Mouse (Mus musculus) forebrain, postnatal 0 days (tissue): ENCODE data around the gene B3gnt8. TPM values are rescaled to one million over a fixed set of nuclear protein-coding genes. Genes with fewer than 3 reads are reported as not detected.

Experiments used
- ATAC-seq: fragments of 200-750 bp; cut with Nextera tagmentation; 2 replicates; pipeline ENCODE4 v1.8.0; 2017; ENCODE audit warnings: mild to moderate bottlenecking, moderate library complexity
- DNase-seq: peaks from one replicate; pipeline ENCODE4 v3.0.0-alpha.2; 2015
- H3K27ac ChIP-seq: fragments of 300-500 bp; sonication (generic); 2 replicates; pipeline ENCODE4 v1.5.1; 2014; ENCODE audit warnings: low read depth, mild to moderate bottlenecking, antibody characterized with exemption, low read length, moderate library complexity, mixed read lengths
- H3K27me3 ChIP-seq: fragments of 300-500 bp; sonication (generic); 2 replicates; pipeline ENCODE4 v1.6.1; 2014; ENCODE audit warnings: mild to moderate bottlenecking, low read length, mixed read lengths; ENCODE audit not compliant: insufficient read depth
- H3K36me3 ChIP-seq: fragments of 300-500 bp; sonication (generic); 2 replicates; pipeline ENCODE4 v1.6.1; 2014; ENCODE audit warnings: mild to moderate bottlenecking, moderate library complexity; ENCODE audit not compliant: insufficient read depth
- H3K4me1 ChIP-seq: fragments of 300-500 bp; sonication (generic); 2 replicates; pipeline ENCODE4 v1.6.1; 2014; ENCODE audit warnings: antibody characterized with exemption; ENCODE audit not compliant: insufficient read depth
- H3K4me2 ChIP-seq: fragments of 300-500 bp; sonication (generic); 2 replicates; pipeline ENCODE4 v1.6.1; 2014; ENCODE audit warnings: low read depth, mild to moderate bottlenecking, moderate library complexity
- H3K4me3 ChIP-seq: fragments of 300-500 bp; sonication (generic); 2 replicates; pipeline ENCODE4 v1.5.1; 2014; ENCODE audit warnings: low read depth, low read length, mixed read lengths
- H3K9ac ChIP-seq: fragments of 300-500 bp; sonication (generic); 2 replicates; pipeline ENCODE4 v1.6.1; 2014; ENCODE audit warnings: mild to moderate bottlenecking
- H3K9me3 ChIP-seq: fragments of 300-500 bp; sonication (generic); 2 replicates; pipeline ENCODE4 v1.6.1; 2016; ENCODE audit warnings: low read length
- CTCF ChIP-seq: sonication (generic); IDR thresholded peaks from 2 replicates; pipeline ENCODE4 v1.5.1; 2016; ENCODE audit warnings: antibody characterized with exemption, control low read depth, low read depth
- WGBS: fragments of 180-500 bp; shearing (Covaris S2); extraction: QIAGEN DNeasy Blood & Tissue Kit; methylation state at CpG from one replicate; pipeline ENCODE4 v1.1.7; 2014; 5-methylcytosine and 5-hydroxymethylcytosine counted together
- polyA plus RNA-seq: library from polyadenylated mRNA; unstranded; fragments of >200 nt; fragmentation: Nextera tagmentation; extraction: Ambion mirVana; gene quantifications from 2 replicates; pipeline ENCODE4 v1.2.1, GENCODE M21; 2015
- total RNA-seq: library from RNA; depleted of rRNA; stranded (reverse); fragments of >200 nt; gene quantifications from 2 replicates; pipeline ENCODE4 v1.2.3, GENCODE M21; 2014

B3gnt8 gene
- total and polyA plus RNA-seq, 2 experiments from 2014 or later = 0.95 to 1.3 TPM

DNA sequence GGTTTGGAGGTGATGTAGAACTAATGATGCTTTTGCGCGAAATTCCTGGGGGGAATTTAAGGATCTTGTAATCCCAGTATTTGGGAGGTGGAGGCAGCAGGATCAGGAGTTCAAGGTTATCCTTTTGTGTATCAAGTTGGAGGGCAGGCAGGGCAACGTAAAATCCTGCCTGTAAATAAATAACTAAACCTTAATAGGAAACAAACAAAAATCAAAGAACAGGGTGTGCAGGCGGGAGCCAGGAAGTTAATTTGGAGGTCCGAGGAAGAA lies 6.8 kb upstream of the B3gnt8 start:
- no peak for ATAC-seq
- no peak for TF ChIP-seq CTCF
- no peak for DNase-seq
- peak overlapping the region; percentile 57 for H3K4me2 ChIP-seq
- H3K9me3 ChIP-seq = no peaks in the 10 kb centered on the region
- no peaks in the 10 kb centered on the region for H3K27me3 ChIP-seq
- H3K4me1 ChIP-seq = no peaks in the 10 kb centered on the region
- 25% methylated on average over 5 of the region's 5 CpGs for WGBS
- peaks cover 21% of the 10 kb centered on the region for H3K36me3 ChIP-seq
- H3K4me3 ChIP-seq = peak overlapping the region; percentile 57
- 0 out of 2 replicates have a peak overlapping the region, but pooled peaks have one; percentile 9 for H3K27ac ChIP-seq
- peak overlapping the region; percentile 48 for H3K9ac ChIP-seq

DNA sequence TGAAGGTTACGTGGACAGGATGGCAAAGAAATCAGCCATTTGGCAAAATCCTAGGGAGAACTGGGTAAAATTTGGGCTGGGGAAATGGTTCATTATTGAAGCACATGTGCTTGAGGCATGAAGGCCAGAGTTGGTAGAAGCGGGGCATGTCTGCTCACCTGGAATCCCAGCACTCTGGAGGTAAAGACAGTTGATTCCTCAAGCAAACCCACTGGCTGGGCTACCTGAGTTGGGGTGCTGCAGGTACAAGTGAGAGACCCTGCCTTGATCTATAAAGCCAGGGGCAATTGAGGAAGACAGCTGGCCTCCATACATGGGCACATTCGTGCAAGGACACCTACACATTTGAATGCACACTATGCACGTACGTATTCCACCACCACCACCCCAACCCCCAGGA lies 6.4 kb upstream of the B3gnt8 start:
- no peak overlapping the region for H3K4me3 ChIP-seq
- peaks cover 25% of the 10 kb centered on the region for H3K36me3 ChIP-seq
- TF ChIP-seq CTCF = no peak
- no peaks in the 10 kb centered on the region for H3K9me3 ChIP-seq
- H3K9ac ChIP-seq = no peak overlapping the region
- H3K4me2 ChIP-seq = peak overlapping the region; percentile 57; the same call in 1 of the 2 replicates
- 93% methylated on average over 5 of the region's 5 CpGs for WGBS
- ATAC-seq (no peak), DNase-seq (no peak)
- no peak overlapping the region for H3K27ac ChIP-seq
- no peaks in the 10 kb centered on the region for H3K27me3 ChIP-seq
- H3K4me1 ChIP-seq = no peaks in the 10 kb centered on the region

DNA sequence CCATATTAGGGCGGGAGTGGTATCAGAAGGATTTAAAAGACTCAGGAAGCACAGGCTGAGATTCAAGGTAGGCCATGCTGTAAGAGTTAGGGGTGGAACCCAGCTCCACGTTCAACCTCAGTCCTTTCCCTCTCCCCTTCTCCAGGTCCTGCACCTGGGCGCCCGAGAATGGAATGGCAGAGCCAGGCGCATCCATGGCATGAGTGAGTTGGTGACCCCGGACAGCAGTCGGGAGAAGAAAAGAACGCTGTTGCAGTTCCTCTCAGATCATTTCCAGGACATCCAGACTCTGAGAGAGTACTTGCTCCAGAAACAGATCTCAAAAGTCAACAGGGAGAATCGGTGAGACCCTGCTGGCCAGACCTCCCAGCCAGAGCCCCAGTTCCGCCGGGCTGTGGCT lies 5.7 kb upstream of the B3gnt8 start:
- Histone ChIP-seq H3K9me3 (no peaks in the 10 kb centered on the region), H3K4me2 (no peak overlapping the region), H3K4me1 (no peaks in the 10 kb centered on the region), H3K27ac (no peak overlapping the region), H3K9ac (no peak overlapping the region), H3K27me3 (no peaks in the 10 kb centered on the region), H3K36me3 (peaks cover 27% of the 10 kb centered on the region), H3K4me3 (no peak overlapping the region)
- ATAC-seq (no peak), DNase-seq (no peak)
- no peak for TF ChIP-seq CTCF
- 92% methylated on average over 11 of the region's 11 CpGs for WGBS

- Histone ChIP-seq H3K36me3 (peaks cover 27% of the 10 kb centered on the region), H3K27me3 (no peaks in the 10 kb centered on the region; the same call in 1 of the 2 replicates), H3K27ac (no peak overlapping the region), H3K4me1 (no peaks in the 10 kb centered on the region; the same call in 1 of the 2 replicates), H3K9me3 (no peaks in the 10 kb centered on the region), H3K9ac (no peak overlapping the region), H3K4me3 (no peak overlapping the region), H3K4me2 (no peak overlapping the region)
- DNase-seq (no peak), ATAC-seq (no peak)
- 89% methylated on average over 11 of the region's 11 CpGs for WGBS
- TF ChIP-seq CTCF = no peak
Observed at GRCm38 (mm10) chr7:25623857-25624370, 2.5 kb upstream of the B3gnt8 start.

- H3K9ac ChIP-seq = no peak overlapping the region
- no peak for TF ChIP-seq CTCF
- no peaks in the 10 kb centered on the region; the same call in 1 of the 2 replicates for H3K4me1 ChIP-seq
- no peak for DNase-seq
- no peak for ATAC-seq
- H3K27ac ChIP-seq = no peak overlapping the region
- no peaks in the 10 kb centered on the region; the same call in 1 of the 2 replicates for H3K27me3 ChIP-seq
- 81% methylated on average over 5 of the region's 5 CpGs for WGBS
- H3K9me3 ChIP-seq = no peaks in the 10 kb centered on the region
- H3K36me3 ChIP-seq = peaks cover 36% of the 10 kb centered on the region
- H3K4me2 ChIP-seq = no peak overlapping the region
- H3K4me3 ChIP-seq = no peak overlapping the region
Observed at GRCm38 (mm10) chr7:25624851-25625250, 1.6 kb upstream of the B3gnt8 start.

DNA sequence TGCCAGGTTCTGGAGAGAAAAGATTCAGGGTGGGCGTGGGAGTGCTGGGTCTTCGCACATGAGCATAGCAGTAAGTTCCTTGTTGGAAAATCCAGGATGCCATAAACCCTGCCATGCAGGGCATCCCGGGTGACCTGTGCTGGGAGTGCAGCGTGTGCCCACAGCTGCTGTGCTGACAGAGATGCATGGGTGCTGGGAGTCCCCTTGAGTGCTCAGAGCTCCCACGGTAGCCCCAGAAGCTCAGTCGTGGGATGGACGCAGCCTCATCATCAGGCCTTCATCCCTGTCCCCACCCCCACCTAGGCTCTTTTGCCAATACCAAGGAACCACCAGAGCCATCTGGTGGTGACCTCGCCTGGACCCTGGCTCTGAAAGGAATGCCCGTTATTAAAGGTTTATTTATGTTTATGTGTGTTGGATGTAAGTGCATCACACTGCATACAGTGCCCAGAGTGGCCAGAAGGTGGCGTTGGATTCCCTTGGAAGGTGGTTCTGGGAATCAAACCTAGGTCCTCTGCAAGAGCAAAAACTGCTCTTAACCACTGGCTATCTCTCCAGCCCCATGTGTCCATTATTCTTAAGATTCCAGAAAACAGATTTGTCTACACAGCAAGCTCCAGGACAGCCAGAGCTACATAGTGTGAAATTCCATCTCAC lies 732 bp upstream of the B3gnt8 start:
- ATAC-seq = no peak
- TF ChIP-seq CTCF = peak; percentile 53
- Histone ChIP-seq H3K4me3 (no peak overlapping the region), H3K36me3 (peaks cover 43% of the 10 kb centered on the region), H3K4me2 (no peak overlapping the region), H3K9me3 (no peaks in the 10 kb centered on the region), H3K27me3 (no peaks in the 10 kb centered on the region; the same call in 1 of the 2 replicates), H3K27ac (no peak overlapping the region), H3K9ac (no peak overlapping the region), H3K4me1 (no peaks in the 10 kb centered on the region; the same call in 1 of the 2 replicates)
- peak; percentile 11 for DNase-seq
- 74% methylated on average over 10 of the region's 10 CpGs for WGBS
